Mouse (Mus musculus) erythroblast, embryonic 14.5 days (primary cell): Measurements from ENCODE around the gene Fbxw14. TPM values are rescaled to one million over a fixed set of nuclear protein-coding genes. Genes with fewer than 3 reads are reported as not detected.
"Not testable (repeated sequence)": the region's sequence is repeated elsewhere in the genome, so short reads cannot be mapped to it uniquely, and the experiment has no call there.

Experiments
- H3K27me3 ChIP-seq: 2 replicates; pipeline ENCODE4 v1.6.1; 2012; ENCODE audit warnings: inconsistent platforms; ENCODE audit not compliant: control insufficient read depth
- H3K36me3 ChIP-seq: 2 replicates; pipeline ENCODE4 v1.6.1; 2012; ENCODE audit warnings: mild to moderate bottlenecking, inconsistent platforms; ENCODE audit not compliant: control insufficient read depth
- H3K4me1 ChIP-seq: 2 replicates; pipeline ENCODE4 v1.6.1; 2012; ENCODE audit warnings: inconsistent platforms; ENCODE audit not compliant: control insufficient read depth
- H3K4me3 ChIP-seq: replicated peaks from 2 replicates; pipeline ENCODE3; 2012; ENCODE audit warnings: moderate library complexity, mild to moderate bottlenecking, inconsistent platforms
- H3K9me3 ChIP-seq: 2 replicates; pipeline ENCODE4 v1.6.1; 2012; ENCODE audit warnings: low read length, inconsistent platforms, mixed read lengths; ENCODE audit not compliant: control insufficient read depth
- GATA1 ChIP-seq: IDR thresholded peaks from 2 replicates; pipeline ENCODE4 v1.6.1; 2012; ENCODE audit warnings: low read length, inconsistent platforms, mixed read lengths
- TAL1 ChIP-seq: IDR thresholded peaks from 3 replicates; pipeline ENCODE4 v1.6.1; 2012; ENCODE audit warnings: low read length, inconsistent platforms, mixed read lengths
- polyA plus RNA-seq: library from polyadenylated mRNA; stranded (reverse); fragments of >175 nt; gene quantifications from 2 replicates; pipeline ENCODE4 v1.2.3, GENCODE M21; 2012

The Fbxw14 gene
- not detected in 2 replicates for polyA plus RNA-seq

DNA sequence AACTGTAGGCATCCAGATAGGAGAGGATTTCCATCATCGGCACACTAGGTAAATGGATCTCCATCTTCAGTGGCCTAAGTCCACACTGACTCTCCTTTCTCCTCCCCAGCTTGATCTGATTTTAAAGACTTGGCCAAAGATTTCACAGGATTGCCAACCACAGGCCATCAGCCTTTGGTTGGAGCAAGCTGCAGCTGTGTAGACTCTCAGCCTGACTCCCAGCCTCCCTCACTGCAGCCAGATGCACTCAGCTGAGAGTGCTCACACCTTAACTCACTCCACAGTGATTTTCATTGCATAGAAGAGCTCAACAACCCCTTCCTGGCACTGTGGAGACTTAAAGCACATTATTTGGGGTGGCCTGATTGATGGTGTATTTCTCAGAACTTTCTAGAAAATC is at the start of gene Fbxw14:
Gene Fbxw14, minus strand, starts transcription at position 101 of the 400 bp plus-strand sequence.
- not testable (repeated sequence) for H3K4me1 ChIP-seq, H3K4me3 ChIP-seq, H3K9me3 ChIP-seq, H3K27me3 ChIP-seq, H3K36me3 ChIP-seq

- H3K4me1 ChIP-seq: no peaks in the 10 kb centered on the region
- no peaks in the 10 kb centered on the region for H3K36me3 ChIP-seq
- H3K4me3 ChIP-seq: no peak overlapping the region
- no peaks in the 10 kb centered on the region for H3K27me3 ChIP-seq
- peaks cover 3% of the 10 kb centered on the region; the same call in 1 of the 2 replicates for H3K9me3 ChIP-seq
- TF ChIP-seq GATA1: no peak
- no peak for TF ChIP-seq TAL1
Measured at GRCm38 (mm10) chr9:109263041-109263440, 24.4 kb downstream of the Fbxw14 start.

GRCm38 (mm10) chr9:109234654-109235053 is 52.8 kb downstream of the Fbxw14 start, which contains the start of gene Fbxw20:
TSS of gene Fbxw20 (minus strand) at chr9:109234754.
- Histone ChIP-seq H3K4me1 (no peaks in the 10 kb centered on the region), H3K36me3 (no peaks in the 10 kb centered on the region), H3K4me3 (no peak within 1 kb of the TSS), H3K27me3 (no peaks in the 10 kb centered on the region), H3K9me3 (no peaks in the 10 kb centered on the region)
- TF ChIP-seq GATA1: no peak
- TF ChIP-seq TAL1: no peak

Other genes with a start within 250 kb of the Fbxw14 start
- 2.0 and 2.6 TPM in 2 replicates for gene Shisa5, start 249.1 kb downstream of the Fbxw14 start, polyA plus RNA-seq
- gene Trex1, start 227.9 kb downstream of the Fbxw14 start, polyA plus RNA-seq: 0.74 and 1.6 TPM in 2 replicates
- gene Atrip, start 213.6 kb downstream of the Fbxw14 start, polyA plus RNA-seq: 0.22 and 0.27 TPM in 2 replicates
- 0.84 and 0.85 TPM in 2 replicates for gene Ccdc51, start 205.2 kb downstream of the Fbxw14 start, polyA plus RNA-seq
- 68.0 and 97.9 TPM in 2 replicates for gene Tma7, start 205.1 kb downstream of the Fbxw14 start, polyA plus RNA-seq
- gene Plxnb1, start 192.3 kb downstream of the Fbxw14 start, polyA plus RNA-seq: under 0.01 and 0.07 TPM in 2 replicates
- not detected in 2 replicates for gene Fbxw21, start 125.6 kb downstream of the Fbxw14 start, polyA plus RNA-seq
- gene Fbxw13, start 91.7 kb downstream of the Fbxw14 start, polyA plus RNA-seq: not detected in 2 replicates
- not detected in 2 replicates for gene Fbxw20, start 52.9 kb downstream of the Fbxw14 start, polyA plus RNA-seq
- not detected in 2 replicates for gene Fbxw28, start 52.0 kb upstream of the Fbxw14 start, polyA plus RNA-seq
- gene Fbxw22, start 116.6 kb upstream of the Fbxw14 start, polyA plus RNA-seq: not detected in 2 replicates
- gene Fbxw16, start 161.5 kb upstream of the Fbxw14 start, polyA plus RNA-seq: not detected in 2 replicates
- gene Fbxw19, start 208.2 kb upstream of the Fbxw14 start, polyA plus RNA-seq: 0.03 TPM in 1 of 2 replicates, not detected in the other